Mouse (Mus musculus): Measurements from ENCODE around the gene Prss30.

The Prss30 gene

DNA sequence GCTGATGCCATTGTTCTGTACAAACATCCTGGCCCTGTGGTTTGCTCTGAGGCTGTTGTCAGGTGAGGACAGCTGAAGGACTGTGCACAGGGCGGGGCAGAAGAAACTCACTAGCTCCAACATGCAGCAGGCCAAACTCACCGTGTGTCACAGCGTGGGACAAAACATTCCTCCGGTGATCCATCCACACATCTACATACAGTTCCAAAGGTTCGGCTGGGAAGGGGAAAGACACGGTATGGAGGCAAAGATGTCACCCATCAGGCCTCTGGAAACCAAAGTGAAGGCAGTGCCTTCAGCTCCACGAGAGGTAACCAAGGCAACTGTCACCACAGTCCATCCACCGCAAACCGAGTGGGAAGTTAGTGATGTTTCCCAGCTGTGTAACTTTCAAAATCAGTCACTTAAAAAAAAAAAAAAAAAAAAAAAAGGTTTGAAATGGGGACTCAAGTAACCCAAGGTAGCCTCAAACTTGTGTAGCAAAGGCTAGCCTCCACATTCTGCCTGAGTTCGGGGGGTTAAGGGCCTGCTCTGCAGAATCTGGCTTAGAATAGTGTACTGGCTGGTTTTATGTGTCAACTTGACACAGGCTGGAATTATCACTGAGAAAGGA lies at the start of gene Prss30:
Prss30 (minus strand) TSS at position 270 of the 613 bp plus-strand sequence.
- DNase-seq (ENCODE audit: low spot score in 2 of 2) = no peak

DNA sequence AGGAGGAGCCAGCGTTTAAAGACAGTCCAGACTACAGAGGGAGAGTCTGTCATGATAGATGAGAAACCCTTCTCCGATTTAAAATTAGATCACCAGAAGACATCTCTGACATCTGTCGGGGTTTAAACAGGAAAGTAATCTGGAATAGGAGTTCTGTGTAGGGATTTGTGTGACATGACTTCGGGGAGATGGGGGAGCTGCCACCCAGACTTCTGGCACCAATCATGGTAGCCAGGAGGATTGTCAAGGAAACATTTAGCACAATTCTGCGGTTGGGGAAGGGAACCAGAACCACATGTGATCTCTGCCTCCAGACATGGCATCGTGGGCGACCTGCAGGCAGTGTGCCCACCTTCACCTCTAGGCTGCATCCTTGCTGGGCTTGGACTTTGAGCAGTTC lies 49.1 kb upstream of the Prss30 start:
- no peak for DNase-seq (ENCODE audit: low spot score in 2 of 2)

DNA sequence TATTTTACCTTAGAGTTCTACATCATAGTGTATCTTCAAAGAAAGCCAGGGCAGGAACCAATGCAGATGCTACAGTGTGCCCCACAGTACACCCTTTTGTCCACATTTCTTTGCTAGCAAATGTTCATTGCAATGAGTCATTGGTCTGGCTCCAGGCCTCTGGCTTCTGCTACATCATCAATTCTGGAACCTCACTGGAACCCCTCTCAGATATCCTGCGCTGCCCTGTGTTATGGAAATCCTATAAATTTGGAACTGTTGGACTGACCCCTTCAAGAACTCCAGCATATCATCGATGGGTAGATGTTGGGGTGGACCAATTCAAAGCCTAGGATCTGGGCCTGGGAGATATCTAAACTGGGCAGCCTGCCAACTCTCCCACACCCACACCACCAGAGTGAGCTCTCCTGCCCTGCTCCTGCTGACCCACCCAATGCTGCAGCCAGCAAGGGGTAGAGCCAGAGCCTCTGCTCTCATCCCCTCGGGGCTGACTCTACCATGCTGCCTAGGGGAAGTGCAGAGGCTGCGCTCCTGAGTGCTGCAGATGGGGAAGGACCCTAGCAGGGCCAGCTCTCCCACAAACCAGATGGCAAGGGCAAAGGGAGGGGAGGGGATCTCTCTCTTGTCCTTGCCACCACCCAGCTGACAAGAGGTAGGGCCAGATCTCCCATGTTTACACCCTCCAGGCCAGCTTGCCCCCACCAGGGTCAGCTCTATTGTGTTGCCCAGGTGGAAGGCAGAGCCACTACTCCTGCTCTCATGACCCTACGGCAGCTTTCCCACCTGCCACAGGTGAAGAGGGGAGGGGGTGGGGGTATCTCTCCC lies 41.2 kb upstream of the Prss30 start:
- DNase-seq (ENCODE audit: low spot score in 2 of 2) = no peak

DNA sequence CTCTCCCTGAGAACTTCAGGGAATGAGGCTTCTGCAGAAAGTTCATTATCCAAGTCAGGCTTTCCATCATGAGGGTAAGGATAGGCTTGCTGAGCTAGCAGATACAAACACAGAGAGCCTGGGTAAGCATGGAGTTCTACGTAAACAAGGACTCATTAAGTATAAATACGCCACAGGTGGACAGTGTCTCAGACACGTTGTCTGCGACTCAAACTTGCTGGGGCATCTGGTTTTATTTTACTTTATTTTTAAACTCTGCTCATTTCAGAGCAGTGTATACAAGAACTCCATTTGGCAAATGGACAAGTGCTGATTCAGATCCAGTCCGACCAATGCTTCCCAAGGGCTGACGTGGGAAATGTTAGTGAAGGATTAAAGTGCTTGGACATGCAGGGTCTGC lies 40.3 kb upstream of the Prss30 start:
- DNase-seq (ENCODE audit: low spot score in 2 of 2) = no peak

DNA sequence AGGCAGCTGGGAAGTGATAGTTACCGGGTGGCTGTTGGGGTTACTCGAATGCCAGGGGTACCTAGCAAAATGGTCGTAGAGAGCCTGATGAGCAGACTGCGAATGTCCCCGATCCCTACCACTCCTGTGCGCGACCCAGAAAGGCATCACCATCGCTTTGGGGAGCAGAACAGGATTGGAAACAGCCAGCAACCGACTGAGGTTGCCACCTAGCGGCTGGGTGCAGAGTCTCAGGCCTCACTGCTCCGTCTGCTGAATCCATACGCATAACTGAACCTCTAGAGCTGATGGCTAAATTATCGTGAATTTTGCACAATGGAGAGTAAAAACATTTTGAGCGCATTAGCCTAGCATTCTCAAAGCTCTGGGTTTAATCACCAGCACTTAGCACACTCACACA lies 35.4 kb upstream of the Prss30 start:
- DNase-seq (ENCODE audit: low spot score in 2 of 2) = peak in 1 of 2 experiments; percentile 13

DNA sequence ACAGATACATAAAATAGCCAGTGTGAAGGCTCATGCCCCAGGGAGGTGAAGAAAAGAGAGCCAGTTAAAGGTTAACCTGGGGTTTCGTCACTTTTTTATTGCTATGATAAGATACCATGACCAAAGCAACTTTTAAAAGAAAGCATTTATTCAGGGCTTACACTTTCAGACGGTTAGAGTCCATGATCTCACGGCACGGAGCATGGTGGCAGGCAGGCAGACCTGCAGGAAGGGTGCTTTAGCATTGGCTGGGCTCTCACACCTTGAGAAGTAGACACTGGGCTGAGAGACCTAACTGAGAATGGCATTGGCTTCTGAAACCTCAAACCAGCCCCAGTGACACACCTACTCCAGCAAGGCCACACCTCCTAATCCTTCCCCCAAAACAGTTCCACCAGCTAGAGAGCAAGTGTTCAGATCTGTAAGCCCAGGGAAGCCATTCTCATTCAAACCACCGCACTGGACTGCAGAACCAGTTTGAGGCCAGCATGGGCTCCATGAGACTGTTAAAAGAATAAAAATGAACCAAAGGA lies 34.1 kb upstream of the Prss30 start:
- no peak for DNase-seq (ENCODE audit: low spot score in 2 of 2)

DNA sequence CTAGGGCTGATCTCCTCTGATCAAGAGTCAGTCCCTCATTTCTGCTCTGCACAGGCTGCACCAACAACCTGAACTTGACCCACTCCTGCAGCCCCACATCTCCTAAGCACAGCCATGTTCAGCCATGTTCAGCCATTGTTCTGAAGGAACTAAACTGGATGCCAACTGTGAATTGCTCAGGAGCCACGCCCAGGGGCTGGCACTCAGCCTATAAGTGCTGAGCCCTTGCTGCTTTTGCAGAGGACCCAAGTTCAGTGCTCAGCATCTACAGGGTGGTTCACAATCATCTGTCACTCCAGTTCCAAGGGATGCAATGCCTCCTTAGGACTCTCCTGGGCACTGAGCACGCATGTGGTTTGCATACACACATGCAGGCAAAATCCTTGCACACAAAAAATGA lies 32.6 kb upstream of the Prss30 start:
- DNase-seq (ENCODE audit: low spot score in 2 of 2) = no peak

DNA sequence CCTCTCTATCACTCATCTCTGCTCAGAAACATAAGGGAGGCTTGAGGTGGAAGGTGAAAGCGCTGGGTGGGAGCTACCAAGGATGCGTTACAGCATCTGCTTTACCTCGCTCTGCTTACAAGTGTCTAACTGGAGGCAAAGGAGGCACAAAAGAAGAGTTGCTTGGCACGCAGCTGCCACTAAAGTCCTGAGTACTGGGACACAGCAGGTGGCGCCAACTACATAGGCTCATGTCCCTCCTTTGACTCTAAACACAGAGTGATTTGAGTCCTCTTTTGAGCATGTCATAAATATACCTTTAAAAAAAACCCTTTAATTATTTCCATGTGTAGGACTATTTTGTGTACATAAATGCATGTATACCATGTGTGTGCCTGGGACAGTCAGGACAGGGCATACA lies 29.3 kb upstream of the Prss30 start:
- DNase-seq (ENCODE audit: low spot score in 2 of 2) = no peak

DNA sequence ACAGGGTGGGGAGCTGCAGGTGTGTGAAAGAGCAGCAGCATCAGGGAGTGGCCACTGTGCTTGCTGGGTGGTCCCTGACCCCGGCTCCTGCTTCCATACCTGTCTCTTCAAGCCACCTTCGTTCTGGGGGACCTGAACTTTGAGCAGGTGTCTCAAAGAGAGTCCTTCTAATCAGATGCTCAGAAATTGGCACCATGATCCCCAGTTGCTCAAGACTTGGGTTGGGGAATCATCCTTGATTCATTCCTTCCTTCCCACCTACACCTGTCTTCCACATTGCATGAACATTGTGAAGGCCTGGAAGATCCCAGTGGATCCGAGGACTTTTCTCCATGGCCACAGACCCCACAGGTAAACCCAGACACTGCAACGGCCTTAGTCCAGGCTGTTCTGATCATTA lies 27.7 kb upstream of the Prss30 start:
- no peak for DNase-seq (ENCODE audit: low spot score in 2 of 2)

DNA sequence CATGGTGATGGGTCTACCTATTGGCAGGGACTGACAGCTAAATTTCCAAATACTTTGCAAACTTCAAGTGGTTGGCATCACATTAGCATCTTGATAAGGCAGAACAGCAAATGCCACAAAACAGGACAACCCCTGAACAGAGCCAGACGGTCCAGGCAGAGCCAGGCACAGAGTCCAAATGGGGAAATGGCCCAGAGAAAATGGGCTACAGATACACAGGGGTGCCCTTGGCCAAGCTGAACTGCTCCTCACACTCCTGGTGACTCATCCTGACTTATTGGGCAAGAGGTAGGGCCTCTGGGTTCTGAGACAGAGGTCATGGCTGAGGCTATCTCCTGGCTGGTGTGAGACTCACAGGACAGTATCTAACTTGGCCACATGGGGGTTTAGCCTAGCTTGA lies 27.0 kb upstream of the Prss30 start:
- DNase-seq (ENCODE audit: low spot score in 2 of 2) = no peak

DNA sequence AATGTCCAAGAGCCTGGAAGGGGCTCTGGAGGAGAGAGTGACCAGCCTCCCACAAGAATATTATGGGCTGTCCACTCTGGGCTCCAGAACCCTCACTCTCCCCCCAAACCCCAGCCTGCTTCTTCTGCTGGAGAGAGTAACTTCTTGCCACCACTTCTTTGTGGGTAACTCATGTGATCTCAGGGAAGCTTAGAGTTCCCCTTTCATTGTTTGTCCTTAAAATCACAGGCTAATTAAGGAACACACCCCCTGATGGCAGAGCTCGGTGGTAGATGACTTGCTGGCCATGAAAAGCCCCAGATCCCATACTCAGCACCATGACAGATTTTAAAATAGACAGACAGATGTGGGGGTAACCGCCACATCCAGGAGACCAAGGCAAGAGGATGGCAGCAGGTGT lies 26.6 kb upstream of the Prss30 start:
- DNase-seq (ENCODE audit: low spot score in 2 of 2) = no peak

DNA sequence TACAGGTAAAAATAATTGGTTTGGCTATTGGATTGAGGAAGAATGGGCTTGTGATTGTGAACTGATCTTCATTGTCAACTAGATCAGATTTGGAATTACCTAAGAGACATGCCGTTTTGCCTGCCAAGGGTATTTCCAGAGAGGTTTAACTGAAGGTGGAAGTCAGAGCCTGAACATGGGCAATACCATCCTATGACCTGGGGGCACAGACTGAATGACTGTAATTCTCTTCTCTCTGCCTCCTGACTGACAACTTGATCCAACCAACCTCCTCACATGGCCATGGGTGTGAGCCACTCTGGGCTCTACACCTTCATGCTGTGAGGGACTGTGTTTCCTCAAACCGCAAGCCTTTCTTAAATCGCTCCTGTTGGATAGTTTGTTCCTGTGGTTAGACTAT lies 24.7 kb upstream of the Prss30 start:
- no peak for DNase-seq (ENCODE audit: low spot score in 2 of 2)

DNA sequence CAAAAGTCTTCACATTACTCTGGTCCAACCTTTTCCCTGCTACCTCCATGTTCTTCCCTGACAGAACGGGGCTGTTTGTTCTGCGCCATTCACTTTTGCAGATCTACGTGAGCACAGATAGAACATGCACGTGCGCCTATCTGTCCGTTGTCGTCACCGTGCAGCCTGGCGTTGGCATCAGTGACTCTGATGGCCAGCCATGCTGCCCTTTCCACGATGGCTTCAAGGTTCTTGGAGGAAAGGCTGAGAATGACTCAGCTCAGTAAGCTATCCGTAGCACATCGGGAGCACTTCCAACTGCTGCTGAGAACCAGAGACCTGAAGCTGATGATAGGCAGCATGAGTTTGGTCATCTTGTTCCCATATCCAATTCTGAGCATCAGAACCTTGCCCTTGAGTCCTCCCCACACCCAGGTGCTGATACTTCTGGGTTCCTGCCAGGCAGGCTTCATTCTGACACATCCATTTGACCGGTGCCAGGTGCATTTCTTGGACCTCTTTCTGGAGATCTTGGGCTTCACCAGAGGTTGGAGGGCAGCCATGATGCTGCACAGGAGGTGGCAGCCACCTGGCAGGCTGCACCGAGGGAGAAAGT lies 23.8 kb upstream of the Prss30 start:
- DNase-seq (ENCODE audit: low spot score in 2 of 2) = no peak

DNA sequence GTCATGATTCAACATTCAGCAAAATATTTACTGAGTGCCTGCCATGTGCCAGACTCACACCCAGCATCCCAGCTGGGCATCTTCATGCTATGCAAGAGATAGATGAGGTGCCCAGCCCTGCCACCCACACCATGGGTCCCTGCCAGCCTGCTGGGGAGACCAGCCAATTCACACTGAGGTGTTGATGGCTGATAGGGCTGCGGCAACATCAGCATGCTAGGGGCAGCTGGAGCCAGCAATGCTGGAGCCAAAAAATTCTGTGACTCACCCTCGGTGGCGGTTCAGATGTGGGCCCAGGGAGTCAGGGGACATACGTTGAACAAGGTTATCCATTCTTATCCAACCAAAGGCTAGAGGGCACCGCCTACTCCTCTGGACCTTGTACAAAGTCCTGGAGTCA lies 20.0 kb upstream of the Prss30 start:
- no peak for DNase-seq (ENCODE audit: low spot score in 2 of 2)

DNA sequence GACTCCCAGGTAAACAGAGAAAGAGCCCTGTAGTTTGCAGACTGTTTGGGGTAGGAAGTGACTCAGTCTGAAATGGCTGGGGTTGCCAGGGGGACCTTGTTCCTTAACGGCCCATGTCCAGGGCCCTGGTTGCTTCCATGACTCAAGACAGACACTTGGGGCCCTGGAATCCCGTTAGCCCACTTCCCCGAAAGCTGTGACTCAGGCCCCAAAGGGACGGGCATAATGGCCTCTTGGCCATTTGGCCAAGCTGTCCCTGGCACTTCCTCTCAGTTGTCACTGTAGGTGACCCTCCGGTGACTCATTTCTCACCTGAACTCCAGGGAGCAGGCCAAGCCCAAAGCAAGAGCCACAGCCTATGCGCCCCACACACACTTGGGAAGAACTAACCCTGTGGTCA lies 18.0 kb upstream of the Prss30 start:
- DNase-seq (ENCODE audit: low spot score in 2 of 2) = no peak

DNA sequence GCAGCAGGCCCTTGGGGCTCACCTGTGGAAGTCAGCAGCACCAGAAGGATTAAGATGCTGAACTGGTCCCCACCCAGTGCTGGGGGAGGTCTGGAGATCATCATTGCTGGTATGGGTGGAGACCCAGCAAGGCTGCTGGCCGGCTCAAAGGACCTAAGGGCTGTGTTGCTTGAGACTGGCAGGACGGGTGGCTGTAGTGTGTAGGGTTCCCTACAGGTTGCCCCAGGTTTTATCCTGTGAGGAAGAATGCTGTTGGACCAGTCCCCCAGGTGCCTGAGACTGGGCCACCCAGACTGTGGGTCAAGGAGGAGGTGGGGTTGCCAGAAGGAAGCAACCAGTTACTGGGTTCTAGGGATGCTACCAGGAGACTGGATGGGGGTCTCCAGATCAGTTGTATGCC lies 17.5 kb upstream of the Prss30 start, which contains the start of gene Prss22:
Prss22 (minus strand) TSS at position 200 of the 400 bp plus-strand sequence.
- DNase-seq (ENCODE audit: low spot score in 2 of 2) = no peak

DNA sequence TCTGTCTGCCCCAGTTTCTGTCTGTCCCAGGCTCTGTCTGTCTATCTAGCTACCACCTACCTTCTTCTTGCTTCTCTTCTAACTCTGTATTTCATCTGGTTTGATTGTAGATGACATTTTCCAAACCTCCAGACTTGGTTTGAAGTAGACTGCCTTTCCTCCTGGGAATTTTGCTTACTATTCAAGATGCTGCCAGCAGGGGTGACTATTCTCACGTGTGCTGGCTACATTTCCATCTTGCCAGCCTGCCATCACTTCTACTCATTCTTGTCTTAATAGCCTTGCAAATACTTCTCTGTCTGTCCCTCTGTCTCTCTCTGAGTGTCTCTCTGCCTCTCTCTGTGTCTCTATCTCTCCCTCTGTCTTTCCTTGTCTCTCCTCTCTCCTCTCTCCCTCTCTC lies 15.1 kb upstream of the Prss30 start:
- no peak for DNase-seq (ENCODE audit: low spot score in 2 of 2)

DNA sequence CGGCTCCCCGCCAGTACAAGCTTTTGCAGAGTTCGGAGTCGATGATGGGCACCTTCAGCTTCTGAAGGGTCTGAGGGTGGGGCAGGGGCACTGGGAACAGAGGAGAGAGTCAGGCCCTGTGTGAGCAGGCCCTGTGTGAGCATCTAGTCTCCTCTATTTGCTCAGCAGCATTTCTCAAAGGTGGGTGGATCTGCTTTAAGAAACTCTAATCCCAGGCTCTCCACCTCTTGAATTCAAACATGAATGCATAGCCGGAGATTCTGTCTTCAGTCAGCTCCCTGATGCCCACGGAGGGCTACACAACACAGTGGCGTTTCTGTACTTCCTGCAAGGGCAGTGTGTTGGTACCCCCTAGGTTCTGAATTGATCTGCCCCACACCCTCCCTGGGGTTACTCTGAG lies 14.3 kb upstream of the Prss30 start:
- DNase-seq (ENCODE audit: low spot score in 2 of 2) = no peak

DNA sequence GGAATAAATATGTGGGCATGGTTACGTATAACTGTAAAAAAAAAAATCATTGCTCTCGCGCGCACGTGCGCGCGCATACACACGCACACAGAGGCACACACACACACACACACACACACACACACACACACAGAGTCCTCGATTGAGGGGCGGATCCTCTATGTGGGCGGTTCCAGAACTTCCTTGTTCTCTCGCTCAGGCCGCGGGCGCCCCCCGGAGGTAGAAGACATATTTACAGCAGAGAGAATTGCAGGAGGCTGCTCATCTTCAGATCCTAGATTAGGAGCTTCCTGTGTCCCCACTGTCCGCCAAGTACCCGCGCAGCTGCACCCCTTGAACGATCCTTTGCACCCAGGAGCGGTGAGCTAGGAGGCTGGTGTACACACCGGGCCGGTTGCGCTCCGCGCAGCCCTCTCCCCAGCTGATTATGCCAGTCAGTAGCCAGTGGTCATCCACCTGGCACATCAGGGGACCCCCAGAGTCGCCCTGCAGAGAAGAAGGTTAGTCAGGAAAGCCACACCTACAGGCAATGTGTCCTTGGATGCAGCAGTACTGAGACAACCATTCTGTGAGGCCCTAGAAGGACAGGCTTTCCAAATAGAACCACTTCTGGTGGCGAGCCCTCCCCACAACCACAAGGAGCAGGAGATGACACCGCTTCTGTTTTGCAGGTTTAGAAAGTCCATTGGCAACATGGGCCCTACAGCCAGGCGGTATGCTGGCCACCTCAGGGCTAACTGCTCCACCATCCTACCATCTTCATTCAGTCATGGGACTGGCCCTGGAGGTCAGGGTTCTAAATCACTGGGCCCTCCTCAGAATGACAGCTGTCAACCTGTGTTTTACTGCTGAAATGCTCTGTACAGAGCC lies 13.4 kb upstream of the Prss30 start:
- DNase-seq (ENCODE audit: low spot score in 2 of 2) = peak; percentile 94 to 98

DNA sequence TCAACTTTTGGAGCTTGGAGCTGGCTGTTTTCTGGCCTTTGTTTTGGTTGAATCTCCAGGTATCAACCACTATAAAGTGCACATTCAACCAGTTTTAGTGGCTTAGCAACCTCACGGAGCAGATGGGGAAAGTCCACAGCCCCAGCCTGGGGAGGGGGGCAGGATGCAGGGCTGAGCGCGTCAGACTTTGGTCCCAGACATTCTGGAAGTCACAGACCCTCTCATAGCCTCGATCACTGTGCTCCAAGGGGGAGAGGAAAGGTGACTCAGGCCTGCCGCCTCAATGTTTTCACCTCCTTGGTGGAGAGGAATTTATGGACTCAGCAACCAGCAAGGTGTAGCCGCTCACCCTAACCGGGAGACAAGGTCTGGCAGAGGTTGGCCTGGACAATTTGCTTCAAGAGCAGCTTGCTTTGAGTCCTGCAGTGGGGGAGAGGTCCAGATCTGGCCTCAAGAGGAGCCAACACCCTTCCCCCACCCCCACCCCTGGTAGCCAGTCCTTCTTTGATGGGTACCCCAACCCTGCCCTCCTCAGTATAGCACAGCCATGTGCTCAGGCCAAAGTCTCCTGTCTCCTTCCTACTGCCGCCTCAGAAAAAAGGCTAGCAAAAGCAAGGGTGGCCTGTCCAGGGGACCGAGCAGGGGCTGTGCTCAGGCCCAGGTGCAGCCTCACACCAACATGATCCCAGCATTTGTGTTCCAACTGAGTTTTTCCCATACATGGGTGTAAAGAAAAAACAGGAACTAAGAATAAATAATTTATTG lies 12.6 kb upstream of the Prss30 start:
- DNase-seq (ENCODE audit: low spot score in 2 of 2) = no peak

DNA sequence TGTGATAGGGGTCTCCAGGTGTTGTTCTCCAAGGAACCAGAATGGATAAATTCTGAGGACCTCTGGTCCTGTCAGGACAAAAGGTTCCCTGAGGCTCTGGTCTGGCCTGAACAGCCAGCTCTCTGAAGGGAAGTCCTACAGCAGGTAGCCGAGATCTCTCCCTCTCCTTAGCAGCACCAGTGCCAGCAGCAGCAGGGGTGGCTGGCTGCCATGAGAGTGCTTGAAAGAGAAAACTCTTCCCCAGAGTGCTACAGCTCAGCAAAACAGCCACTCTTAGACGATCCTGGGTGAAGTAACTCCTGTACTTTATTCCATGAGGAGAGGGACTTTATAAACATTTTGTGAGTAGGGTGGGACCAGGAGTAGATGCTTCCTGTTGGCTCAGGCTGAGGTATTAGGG lies 9.4 kb upstream of the Prss30 start:
- no peak for DNase-seq (ENCODE audit: low spot score in 2 of 2)
